Mouse (Mus musculus) hindbrain, embryonic 12.5 days (tissue): Measurements from ENCODE around the gene Ascc2. TPM values are rescaled to one million over a fixed set of nuclear protein-coding genes. Genes with fewer than 3 reads are reported as not detected.

Source experiments
- ATAC-seq: fragments of 200-750 bp; cut with Nextera tagmentation; 2 replicates; pipeline ENCODE4 v1.8.0; 2017; ENCODE audit warnings: moderate TSS enrichment; ENCODE audit not compliant: low FRiP score
- H3K27ac ChIP-seq: fragments of 300-500 bp; sonication (generic); 2 replicates; pipeline ENCODE4 v1.5.1; 2016; ENCODE audit warnings: mild to moderate bottlenecking
- H3K27me3 ChIP-seq: fragments of 300-500 bp; sonication (generic); 2 replicates; pipeline ENCODE4 v1.6.1; 2016; ENCODE audit warnings: mild to moderate bottlenecking
- H3K36me3 ChIP-seq: fragments of 300-500 bp; sonication (generic); 2 replicates; pipeline ENCODE4 v1.6.1; 2016; ENCODE audit warnings: mild to moderate bottlenecking
- H3K4me1 ChIP-seq: fragments of 300-500 bp; sonication (generic); 2 replicates; pipeline ENCODE4 v1.6.1; 2016
- H3K4me2 ChIP-seq: fragments of 300-500 bp; sonication (generic); replicated peaks from 2 replicates; pipeline ENCODE4 v1.6.1; 2016; ENCODE audit warnings: mild to moderate bottlenecking
- H3K4me3 ChIP-seq: fragments of 300-500 bp; sonication (generic); 2 replicates; pipeline ENCODE4 v1.5.1; 2016; ENCODE audit warnings: mild to moderate bottlenecking
- H3K9ac ChIP-seq: fragments of 300-500 bp; sonication (generic); 2 replicates; pipeline ENCODE4 v1.6.1; 2016; ENCODE audit warnings: mild to moderate bottlenecking, moderate library complexity
- H3K9me3 ChIP-seq: fragments of 300-500 bp; sonication (generic); replicated peaks from 2 replicates; pipeline ENCODE4 v1.6.1; 2016; ENCODE audit warnings: mild to moderate bottlenecking
- WGBS: fragments of 180-500 bp; shearing (Covaris S2); methylation state at CpG from one replicate; pipeline ENCODE4 v1.1.7; 2016; 5-methylcytosine and 5-hydroxymethylcytosine counted together
- polyA plus RNA-seq: library from polyadenylated mRNA; unstranded; fragments of >200 nt; fragmentation: Nextera tagmentation; extraction: Ambion mirVana; gene quantifications from 2 replicates; pipeline ENCODE4 v1.2.1, GENCODE M21; 2016

Ascc2 gene
- polyA plus RNA-seq, 1 experiment from 2014 or later, result 30.4 TPM

- H3K4me2 ChIP-seq, result no peak overlapping the region
- no peak overlapping the region for H3K4me3 ChIP-seq
- no peaks in the 10 kb centered on the region for H3K36me3 ChIP-seq
- 86% methylated on average over 1 of the region's 1 CpGs for WGBS
- ATAC-seq, result no peak
- no peak overlapping the region for H3K27ac ChIP-seq
- H3K4me1 ChIP-seq, result peaks cover 12% of the 10 kb centered on the region
- no peaks in the 10 kb centered on the region for H3K9me3 ChIP-seq
- H3K27me3 ChIP-seq, result no peaks in the 10 kb centered on the region
- no peak overlapping the region for H3K9ac ChIP-seq
These were observed 31.0 kb upstream of the Ascc2 start for GRCm38 (mm10) chr11:4606541-4606940.

GRCm38 (mm10) chr11:4611904-4612303, 25.6 kb upstream of the Ascc2 start:
- Histone ChIP-seq H3K9me3 (no peaks in the 10 kb centered on the region), H3K4me3 (no peak overlapping the region), H3K36me3 (no peaks in the 10 kb centered on the region), H3K4me1 (no peaks in the 10 kb centered on the region), H3K27ac (no peak overlapping the region), H3K9ac (no peak overlapping the region), H3K27me3 (no peaks in the 10 kb centered on the region), H3K4me2 (no peak overlapping the region)
- ATAC-seq, result no peak
- WGBS, result 74% methylated on average over 2 of the region's 2 CpGs

GRCm38 (mm10) chr11:4620017-4620485, 17.5 kb upstream of the Ascc2 start, which contains the start of gene Gm11032:
Gene Gm11032 (plus strand): TSS chr11:4620067.
- Histone ChIP-seq H3K27me3 (no peaks in the 10 kb centered on the region), H3K4me2 (no peak within 1 kb of the TSS), H3K9me3 (no peaks in the 10 kb centered on the region), H3K4me1 (peaks cover 3% of the 10 kb centered on the region; the same call in 1 of the 2 replicates), H3K36me3 (no peaks in the 10 kb centered on the region), H3K27ac (no peak within 1 kb of the TSS), H3K9ac (no peak within 1 kb of the TSS), H3K4me3 (no peak within 1 kb of the TSS)
- WGBS, result 83% methylated on average over 16 of the region's 16 CpGs
- ATAC-seq, result no peak

- Histone ChIP-seq H3K27me3 (no peaks in the 10 kb centered on the region), H3K9ac (no peak overlapping the region), H3K4me2 (no peak overlapping the region), H3K36me3 (no peaks in the 10 kb centered on the region), H3K4me3 (no peak overlapping the region), H3K9me3 (no peaks in the 10 kb centered on the region), H3K27ac (no peak overlapping the region), H3K4me1 (peaks cover 3% of the 10 kb centered on the region; the same call in 1 of the 2 replicates)
- 59% methylated on average over 13 of the region's 13 CpGs for WGBS
- no peak for ATAC-seq
These were observed 16.9 kb upstream of the Ascc2 start for GRCm38 (mm10) chr11:4620501-4621108.

- H3K27ac ChIP-seq, result no peak overlapping the region
- no peak for ATAC-seq
- no peak overlapping the region for H3K4me3 ChIP-seq
- no peak overlapping the region for H3K9ac ChIP-seq
- no peak overlapping the region for H3K4me2 ChIP-seq
- peaks cover 3% of the 10 kb centered on the region; the same call in 1 of the 2 replicates for H3K4me1 ChIP-seq
- H3K27me3 ChIP-seq, result no peaks in the 10 kb centered on the region
- 68% methylated on average over 4 of the region's 4 CpGs for WGBS
- H3K36me3 ChIP-seq, result no peaks in the 10 kb centered on the region
- no peaks in the 10 kb centered on the region for H3K9me3 ChIP-seq
These were observed 15.7 kb upstream of the Ascc2 start for GRCm38 (mm10) chr11:4621866-4622265.

- ATAC-seq, result no peak
- Histone ChIP-seq H3K36me3 (no peaks in the 10 kb centered on the region), H3K4me1 (peaks cover 3% of the 10 kb centered on the region; the same call in 1 of the 2 replicates), H3K9me3 (no peaks in the 10 kb centered on the region), H3K27ac (no peak overlapping the region), H3K4me3 (no peak overlapping the region), H3K27me3 (no peaks in the 10 kb centered on the region), H3K4me2 (no peak overlapping the region), H3K9ac (no peak overlapping the region)
- WGBS, result 67% methylated on average over 7 of the region's 7 CpGs
These were observed 15.0 kb upstream of the Ascc2 start for GRCm38 (mm10) chr11:4622442-4622986.

- no peak for ATAC-seq
- H3K4me1 ChIP-seq, result peaks cover 3% of the 10 kb centered on the region; the same call in 1 of the 2 replicates
- H3K9ac ChIP-seq, result no peak overlapping the region
- H3K27me3 ChIP-seq, result no peaks in the 10 kb centered on the region
- 63% methylated on average over 5 of the region's 5 CpGs for WGBS
- no peak overlapping the region for H3K27ac ChIP-seq
- H3K36me3 ChIP-seq, result no peaks in the 10 kb centered on the region
- no peak overlapping the region for H3K4me2 ChIP-seq
- no peak overlapping the region for H3K4me3 ChIP-seq
- no peaks in the 10 kb centered on the region for H3K9me3 ChIP-seq
These were observed 14.6 kb upstream of the Ascc2 start for GRCm38 (mm10) chr11:4622997-4623396.

- no peaks in the 10 kb centered on the region for H3K27me3 ChIP-seq
- 74% methylated on average over 7 of the region's 7 CpGs for WGBS
- no peaks in the 10 kb centered on the region for H3K9me3 ChIP-seq
- H3K36me3 ChIP-seq, result no peaks in the 10 kb centered on the region
- H3K9ac ChIP-seq, result no peak overlapping the region
- no peak overlapping the region for H3K4me2 ChIP-seq
- ATAC-seq, result no peak
- no peak overlapping the region for H3K27ac ChIP-seq
- H3K4me1 ChIP-seq, result peaks cover 7% of the 10 kb centered on the region
- H3K4me3 ChIP-seq, result no peak overlapping the region
These were observed 11.6 kb upstream of the Ascc2 start for GRCm38 (mm10) chr11:4625931-4626330.

- H3K4me3 ChIP-seq, result no peak overlapping the region
- no peak for ATAC-seq
- no peak overlapping the region for H3K9ac ChIP-seq
- H3K9me3 ChIP-seq, result no peaks in the 10 kb centered on the region
- no peak overlapping the region for H3K27ac ChIP-seq
- H3K27me3 ChIP-seq, result no peaks in the 10 kb centered on the region
- H3K36me3 ChIP-seq, result no peaks in the 10 kb centered on the region
- peaks cover 5% of the 10 kb centered on the region for H3K4me1 ChIP-seq
- no peak overlapping the region for H3K4me2 ChIP-seq
- WGBS, result 85% methylated on average over 7 of the region's 7 CpGs
These were observed 9.9 kb upstream of the Ascc2 start for GRCm38 (mm10) chr11:4627636-4628035.

- Histone ChIP-seq H3K9me3 (no peaks in the 10 kb centered on the region), H3K27ac (no peak overlapping the region), H3K27me3 (no peaks in the 10 kb centered on the region)
These were observed 7.7 kb upstream of the Ascc2 start for GRCm38 (mm10) chr11:4629861-4630280.

GRCm38 (mm10) chr11:4633420-4633819, 4.1 kb upstream of the Ascc2 start:
- H3K4me2 ChIP-seq, result no peak overlapping the region
- no peaks in the 10 kb centered on the region for H3K27me3 ChIP-seq
- H3K4me3 ChIP-seq, result no peak overlapping the region
- H3K9ac ChIP-seq, result no peak overlapping the region
- H3K4me1 ChIP-seq, result peaks cover 9% of the 10 kb centered on the region
- WGBS, result 48% methylated on average over 2 of the region's 2 CpGs
- H3K36me3 ChIP-seq, result no peaks in the 10 kb centered on the region
- no peak overlapping the region for H3K27ac ChIP-seq
- no peak for ATAC-seq
- no peaks in the 10 kb centered on the region for H3K9me3 ChIP-seq

More at GRCm38 (mm10) chr11:4629861-4630280, 7.7 kb upstream of the Ascc2 start:
- Histone ChIP-seq H3K36me3 (no peaks in the 10 kb centered on the region), H3K4me3 (no peak overlapping the region), H3K4me1 (peaks cover 4% of the 10 kb centered on the region; the same call in 1 of the 2 replicates), H3K9ac (no peak overlapping the region), H3K4me2 (no peak overlapping the region)
- ATAC-seq, result no peak
- WGBS, result 37% methylated on average over 8 of the region's 8 CpGs

GRCm38 (mm10) chr11:4634395-4634794, 3.2 kb upstream of the Ascc2 start:
- H3K36me3 ChIP-seq, result no peaks in the 10 kb centered on the region
- no peaks in the 10 kb centered on the region for H3K9me3 ChIP-seq
- H3K4me3 ChIP-seq, result no peak overlapping the region
- no peaks in the 10 kb centered on the region for H3K27me3 ChIP-seq
- no peak overlapping the region for H3K9ac ChIP-seq
- no peak for ATAC-seq
- H3K27ac ChIP-seq, result no peak overlapping the region
- WGBS, result 81% methylated on average over 4 of the region's 5 CpGs
- H3K4me2 ChIP-seq, result no peak overlapping the region
- peaks cover 14% of the 10 kb centered on the region for H3K4me1 ChIP-seq
